Mouse (Mus musculus) gastrocnemius, postnatal 4 days (tissue): ENCODE data around the gene Sertad3. TPM values are rescaled to one million over a fixed set of nuclear protein-coding genes. Genes with fewer than 3 reads are reported as not detected.
A peak's percentile ranks its signal among the peaks of the same experiment; 100 is the strongest.

Experiments
- DNase-seq, 2 experiments: peaks; one replicate each; pipeline ENCODE4 v3.0.0; 2021 to 2022; ENCODE audit warnings: low spot score in 2 of 2, mixed read lengths in 2 of 2
- total RNA-seq, 2 experiments: library from RNA; stranded (reverse); gene quantifications; 2 replicates each; pipeline ENCODE4 v1.2.3; 2021

Sertad3 gene
- total RNA-seq, 2 experiments from 2014 or later: 13.0 to 13.6 TPM

GRCm38 (mm10) chr7:27459640-27460039 lies 13.9 kb upstream of the Sertad3 start:
- no peak for DNase-seq

- no peak for DNase-seq
These were observed 13.1 kb upstream of the Sertad3 start for GRCm38 (mm10) chr7:27460477-27460876.

GRCm38 (mm10) chr7:27467648-27468047 lies 5.9 kb upstream of the Sertad3 start:
- DNase-seq: no peak

- no peak for DNase-seq
These were observed 2.0 kb upstream of the Sertad3 start for GRCm38 (mm10) chr7:27471390-27472120.

- no peak for DNase-seq
These were observed 972 bp upstream of the Sertad3 start for GRCm38 (mm10) chr7:27472596-27472995.

- no peak for DNase-seq
These were observed 394 bp downstream of the Sertad3 start for GRCm38 (mm10) chr7:27473835-27474489.

GRCm38 (mm10) chr7:27474490-27474954 lies 954 bp downstream of the Sertad3 start:
- peak; percentile 97 to 99 for DNase-seq

GRCm38 (mm10) chr7:27475596-27475995 lies 2.0 kb downstream of the Sertad3 start:
- no peak for DNase-seq

GRCm38 (mm10) chr7:27476098-27476635 lies 2.6 kb downstream of the Sertad3 start:
- no peak for DNase-seq

- no peak for DNase-seq
These were observed 5.0 kb downstream of the Sertad3 start for GRCm38 (mm10) chr7:27478561-27478960.

GRCm38 (mm10) chr7:27479750-27480149 lies 6.2 kb downstream of the Sertad3 start:
- no peak for DNase-seq

GRCm38 (mm10) chr7:27480506-27480905 lies 6.9 kb downstream of the Sertad3 start:
- DNase-seq: no peak

- DNase-seq: no peak
These were observed 7.5 kb downstream of the Sertad3 start for GRCm38 (mm10) chr7:27480927-27481626.

GRCm38 (mm10) chr7:27481627-27481969 lies 8.0 kb downstream of the Sertad3 start:
- peak; percentile 90 to 93 for DNase-seq

- DNase-seq: no peak
These were observed 10.3 kb downstream of the Sertad3 start for GRCm38 (mm10) chr7:27483860-27484259.

GRCm38 (mm10) chr7:27486102-27486769 lies 12.7 kb downstream of the Sertad3 start:
- DNase-seq: no peak

GRCm38 (mm10) chr7:27486770-27487697 lies 13.5 kb downstream of the Sertad3 start, which contains the start of gene Sertad1:
Gene Sertad1 (plus strand): TSS chr7:27486910.
- DNase-seq: peak; percentile 96 to 100

GRCm38 (mm10) chr7:27487740-27488268 lies 14.2 kb downstream of the Sertad3 start:
- DNase-seq: peak in 1 of 2 experiments; percentile 74

- no peak for DNase-seq
These were observed 15.8 kb downstream of the Sertad3 start for GRCm38 (mm10) chr7:27489270-27489869.
